Mouse (Mus musculus) myocyte (in vitro differentiated cells): Measurements from ENCODE around the gene Acot3.
"Not testable (repeated sequence)": the region's sequence is repeated elsewhere in the genome, so short reads cannot be mapped to it uniquely, and the experiment has no call there.

Source experiments
- CEBPB ChIP-seq: IDR thresholded peaks from 2 replicates; pipeline ENCODE4 v1.6.1; 2011; ENCODE audit warnings: mild to moderate bottlenecking, moderate library complexity; ENCODE audit not compliant: poor library complexity, insufficient read depth, severe bottlenecking
- MAX ChIP-seq: IDR thresholded peaks from one replicate; pipeline ENCODE4 v1.6.1; 2011; ENCODE audit warnings: low read depth, mild to moderate bottlenecking, control low read depth
- MYOG ChIP-seq, 3 experiments: IDR thresholded peaks; one replicate each; pipeline ENCODE4 v1.6.1; 2011; ENCODE audit warnings: control low read depth in 2 of 3, low read depth in 2 of 3, mild to moderate bottlenecking in 2 of 3; ENCODE audit not compliant: insufficient read length in 2 of 3, control insufficient read depth in 1 of 3, insufficient read depth in 1 of 3
- POLR2A ChIP-seq: IDR thresholded peaks from one replicate; pipeline ENCODE4 v1.6.1; 2011; ENCODE audit warnings: low read depth, mild to moderate bottlenecking, control low read depth, moderate library complexity; ENCODE audit not compliant: insufficient read length
- POLR2AphosphoS2 ChIP-seq: IDR thresholded peaks from one replicate; pipeline ENCODE4 v1.6.1; 2011; ENCODE audit warnings: low read depth, control low read depth; ENCODE audit not compliant: insufficient read length
- TCF12 ChIP-seq: IDR thresholded peaks from one replicate; pipeline ENCODE4 v1.6.1; 2011; ENCODE audit warnings: mild to moderate bottlenecking, control low read depth; ENCODE audit not compliant: poor library complexity, insufficient read depth, severe bottlenecking

- TF ChIP-seq CEBPB; POLR2A; TCF12; MYOG (IDR thresholded peaks at IDR 0.05; ENCODE audit: control insufficient read depth in 1 of 3, insufficient read depth in 1 of 3, insufficient read length in 2 of 3, low read depth in 2 of 3); MAX; POLR2AphosphoS2: not testable (repeated sequence)
Observed at GRCm38 (mm10) chr12:84022266-84022665, 29.7 kb upstream of the Acot3 start.
